Mouse (Mus musculus) G1E (cell line): ENCODE data around the gene Bik. TPM values are rescaled to one million over a fixed set of nuclear protein-coding genes. Genes with fewer than 3 reads are reported as not detected.

Source experiments
- ATAC-seq: 2 replicates; pipeline ENCODE4 v1.8.0; 2016; ENCODE audit warnings: mild to moderate bottlenecking; ENCODE audit not compliant: insufficient number of reproducible peaks, poor library complexity, low FRiP score, severe bottlenecking; ENCODE audit errors: extremely low read depth
- DNase-seq: peaks from one replicate; pipeline ENCODE4 v3.0.0; 2012; ENCODE audit warnings: low spot score
- H3K27me3 ChIP-seq: 2 replicates; pipeline ENCODE4 v1.6.1; 2012; ENCODE audit warnings: mild to moderate bottlenecking, low read length, inconsistent platforms; ENCODE audit not compliant: insufficient read depth
- H3K36me3 ChIP-seq: replicated peaks from 2 replicates; pipeline ENCODE3; 2012; ENCODE audit warnings: mild to moderate bottlenecking, inconsistent platforms
- H3K4me1 ChIP-seq: 2 replicates; pipeline ENCODE4 v1.6.1; 2012; ENCODE audit warnings: low read depth, low read length, inconsistent platforms, mixed read lengths; ENCODE audit not compliant: insufficient read depth
- H3K4me3 ChIP-seq: 2 replicates; pipeline ENCODE4 v1.5.1; 2012; ENCODE audit warnings: low read depth, mild to moderate bottlenecking, inconsistent platforms, low read length, moderate library complexity, mixed read lengths
- H3K9me3 ChIP-seq: replicated peaks from 2 replicates; pipeline ENCODE4 v1.6.1; 2012; ENCODE audit warnings: inconsistent platforms
- CTCF ChIP-seq: IDR thresholded peaks from 2 replicates; pipeline ENCODE4 v1.5.1; 2012; ENCODE audit warnings: low read depth, low read length, inconsistent platforms, mixed read lengths
- GATA1 ChIP-seq: IDR thresholded peaks from 2 replicates; pipeline ENCODE4 v1.6.1; 2012; ENCODE audit warnings: borderline replicate concordance, low read length, inconsistent platforms, mixed read lengths
- GATA2 ChIP-seq: IDR thresholded peaks from 2 replicates; pipeline ENCODE4 v1.6.1; 2012; ENCODE audit warnings: low read depth, low read length, inconsistent platforms, borderline replicate concordance
- POLR2AphosphoS5 ChIP-seq: IDR thresholded peaks from 2 replicates; pipeline ENCODE4 v1.6.1; 2012; ENCODE audit warnings: low read depth, low read length, inconsistent platforms; ENCODE audit not compliant: insufficient replicate concordance
- TAL1 ChIP-seq: conservative IDR thresholded peaks from 2 replicates; pipeline ENCODE4 v1.6.1; 2012; ENCODE audit warnings: low read depth, low read length, inconsistent platforms, mixed read lengths
- polyA plus RNA-seq: library from polyadenylated mRNA; stranded (reverse); fragments of >175 nt; gene quantifications from 2 replicates; pipeline ENCODE4 v1.2.3, GENCODE M21; 2012
- total RNA-seq, 2 experiments: library from RNA; stranded (forward) in 1 of 2; stranded (reverse) in 1 of 2; fragments of 200-1000 nt in 1 of 2; fragments of >200 nt in 1 of 2; fragmentation: Nextera tagmentation in 1 of 2; gene quantifications; 2 replicates each; pipeline ENCODE4 v1.2.3; 2014 to 2017

Gene Bik
- total and polyA plus RNA-seq, 3 experiments: not detected

DNA sequence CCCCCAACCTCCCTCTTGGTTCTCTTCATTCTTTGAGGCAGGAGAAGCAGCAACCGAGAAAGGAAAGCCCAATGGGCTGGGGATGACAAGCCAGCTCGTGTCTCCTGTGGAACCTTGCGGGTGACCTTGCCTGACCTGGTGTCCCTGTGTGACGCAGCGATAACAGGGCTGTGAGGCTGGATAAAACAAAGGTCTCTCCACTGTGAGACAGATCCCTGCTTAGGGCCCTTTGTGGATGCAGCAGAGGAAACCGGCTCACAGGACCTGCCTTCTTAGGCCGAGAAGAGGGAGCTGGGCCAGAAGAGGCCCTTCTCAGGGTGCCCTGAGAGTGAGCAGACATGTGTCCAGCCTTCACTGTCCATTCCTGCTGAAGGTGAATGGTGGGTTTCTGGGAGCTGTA lies 3.5 kb upstream of the Bik start:
- no peak for DNase-seq
- TF ChIP-seq CTCF (no peak), TAL1 (no peak), GATA2 (no peak), GATA1 (no peak), POLR2AphosphoS5 (no peak)
- Histone ChIP-seq H3K9me3 (0 out of 2 replicates have a peak, but pooled peaks cover 3% of the 10 kb centered on the region), H3K4me1 (peaks cover 15% of the 10 kb centered on the region), H3K4me3 (no peak overlapping the region), H3K27me3 (peaks cover 89% of the 10 kb centered on the region), H3K36me3 (no peaks in the 10 kb centered on the region)
- peak; percentile 54; the same call in 1 of the 2 replicates for ATAC-seq

DNA sequence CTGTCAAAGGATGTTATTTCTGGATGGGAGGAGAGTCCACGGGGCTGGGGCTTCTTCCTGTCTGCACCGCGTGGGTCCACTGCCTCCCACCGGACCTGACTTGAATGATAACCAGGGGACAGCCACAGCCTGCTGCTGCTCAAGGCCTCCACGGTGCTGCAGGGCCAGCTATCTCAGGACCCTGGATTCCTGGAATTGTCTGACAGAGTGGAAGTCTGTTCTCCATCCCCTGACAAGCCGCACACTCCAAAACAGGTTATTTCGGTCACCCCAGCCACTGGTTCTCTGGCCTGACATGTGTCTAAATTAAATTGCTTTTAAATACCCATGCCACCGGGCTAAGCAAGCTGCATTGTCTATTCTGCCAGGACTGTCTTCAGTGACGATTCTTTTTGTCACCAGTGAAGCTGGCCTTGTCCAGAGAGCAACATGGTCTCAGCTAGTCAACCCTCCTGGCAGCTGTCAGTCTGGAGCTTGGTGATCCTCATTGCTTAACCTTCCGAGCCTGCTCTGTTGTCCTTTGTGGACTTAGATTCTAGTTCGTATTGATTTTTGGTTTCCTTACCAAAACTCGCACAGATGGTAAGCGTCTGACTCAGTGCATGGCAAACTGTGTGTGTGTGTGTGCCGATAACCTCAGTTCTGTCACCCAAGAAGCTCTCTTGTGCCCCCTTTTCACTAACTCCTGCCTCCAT lies 2.9 kb upstream of the Bik start:
- H3K27me3 ChIP-seq: peaks cover 84% of the 10 kb centered on the region
- peaks cover 10% of the 10 kb centered on the region for H3K4me1 ChIP-seq
- no peak for ATAC-seq
- H3K36me3 ChIP-seq: no peaks in the 10 kb centered on the region
- no peak for DNase-seq
- H3K9me3 ChIP-seq: 0 out of 2 replicates have a peak, but pooled peaks cover 3% of the 10 kb centered on the region
- H3K4me3 ChIP-seq: no peak overlapping the region
- TF ChIP-seq TAL1 (no peak), CTCF (no peak), POLR2AphosphoS5 (no peak), GATA1 (no peak), GATA2 (no peak)

DNA sequence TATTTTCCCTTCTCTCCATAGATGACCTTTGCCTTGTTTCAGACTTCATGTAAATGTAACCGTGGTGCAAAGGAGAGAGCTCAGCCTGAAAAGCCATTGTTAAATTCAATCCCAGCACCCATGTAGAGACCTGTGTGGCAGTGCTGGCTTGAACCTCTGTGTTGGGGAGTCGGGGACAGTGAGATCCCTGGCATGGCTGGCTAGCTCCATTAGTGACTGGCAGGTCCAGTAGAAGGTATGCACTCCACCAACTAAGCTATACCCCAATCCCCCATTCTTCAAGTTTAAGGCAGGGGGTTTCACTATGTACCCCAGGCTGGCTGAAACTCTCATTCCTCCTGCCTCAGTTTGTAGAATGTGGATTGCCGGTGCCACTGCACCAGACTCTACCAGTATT lies 2.3 kb upstream of the Bik start:
- ATAC-seq (no peak), DNase-seq (no peak)
- H3K4me3 ChIP-seq: no peak overlapping the region
- H3K27me3 ChIP-seq: peaks cover 81% of the 10 kb centered on the region
- peaks cover 10% of the 10 kb centered on the region for H3K4me1 ChIP-seq
- TF ChIP-seq GATA2 (no peak), POLR2AphosphoS5 (no peak), CTCF (no peak), GATA1 (no peak), TAL1 (no peak)
- no peaks in the 10 kb centered on the region for H3K36me3 ChIP-seq
- 0 out of 2 replicates have a peak, but pooled peaks cover 3% of the 10 kb centered on the region for H3K9me3 ChIP-seq

DNA sequence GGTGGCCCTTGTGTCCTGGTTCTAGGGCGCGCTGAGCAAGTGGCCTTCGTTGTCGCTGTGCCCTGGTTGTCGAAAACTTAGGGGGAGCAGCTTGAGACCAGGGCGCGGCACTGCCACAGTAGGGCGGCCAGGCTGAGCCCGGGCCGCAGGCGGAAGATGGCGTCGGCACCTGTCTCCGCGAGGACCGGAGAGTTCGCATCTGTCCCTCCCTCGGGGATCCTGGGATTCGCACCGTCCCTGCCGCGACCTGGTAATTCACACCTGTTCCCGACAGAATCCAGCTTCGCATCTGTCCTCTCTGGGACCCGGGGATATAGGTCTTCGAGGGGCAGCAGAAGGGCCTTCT lies 403 bp downstream of the Bik start:
- H3K27me3 ChIP-seq: peaks cover 76% of the 10 kb centered on the region
- peak overlapping the region; percentile 45; the same call in 1 of the 2 replicates for H3K4me3 ChIP-seq
- ATAC-seq (no peak), DNase-seq (no peak)
- H3K4me1 ChIP-seq: peaks cover 10% of the 10 kb centered on the region
- H3K36me3 ChIP-seq: no peaks in the 10 kb centered on the region
- 0 out of 2 replicates have a peak, but pooled peaks cover 4% of the 10 kb centered on the region for H3K9me3 ChIP-seq
- no peak for TF ChIP-seq GATA2
- no peak for TF ChIP-seq TAL1
- TF ChIP-seq POLR2AphosphoS5: no peak

DNA sequence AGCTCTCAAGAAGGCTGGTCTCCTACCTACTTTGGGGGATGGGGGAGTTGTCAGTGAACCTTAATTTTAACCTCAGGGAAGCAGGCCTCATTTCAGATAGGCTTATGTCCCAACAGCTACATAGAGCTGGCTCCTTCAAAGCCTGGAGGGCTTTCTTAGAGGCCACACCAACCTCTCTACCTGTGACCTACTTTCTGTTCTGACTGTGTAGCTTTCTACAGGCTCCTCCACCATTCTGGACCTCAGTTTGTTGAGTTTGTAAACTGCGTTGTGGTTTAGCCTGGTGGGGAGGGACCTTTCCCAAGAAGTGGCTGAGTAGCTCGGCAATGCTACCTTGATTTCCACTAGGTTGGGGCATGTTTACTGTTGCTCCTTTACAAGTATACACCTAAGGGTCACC lies 1.1 kb downstream of the Bik start:
- Histone ChIP-seq H3K27me3 (peaks cover 72% of the 10 kb centered on the region), H3K4me1 (peaks cover 10% of the 10 kb centered on the region), H3K4me3 (no peak overlapping the region), H3K36me3 (no peaks in the 10 kb centered on the region), H3K9me3 (0 out of 2 replicates have a peak, but pooled peaks cover 6% of the 10 kb centered on the region)
- no peak for ATAC-seq
- TF ChIP-seq POLR2AphosphoS5 (no peak), GATA2 (no peak), TAL1 (no peak), GATA1 (no peak), CTCF (no peak)
- no peak for DNase-seq

DNA sequence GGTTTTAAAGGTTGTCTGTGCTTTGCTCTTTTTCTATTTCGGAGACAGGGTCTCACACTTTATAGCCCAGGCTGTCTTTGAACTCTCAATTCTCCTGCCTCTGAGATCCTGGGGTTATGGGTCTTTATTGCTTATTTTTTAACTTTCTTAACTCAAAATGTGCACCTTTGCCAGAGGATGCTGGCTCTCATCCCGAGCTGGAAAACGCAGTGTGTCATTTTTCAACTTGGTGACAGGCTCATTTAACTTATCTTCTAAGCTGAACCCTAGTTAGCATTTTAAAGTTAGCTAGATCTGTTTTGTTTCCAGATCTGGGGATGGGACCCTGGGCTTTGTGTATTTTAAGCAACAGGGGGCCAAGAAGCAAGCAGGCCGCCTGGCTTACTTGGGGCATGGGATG lies 2.2 kb downstream of the Bik start:
- H3K9me3 ChIP-seq: 0 out of 2 replicates have a peak, but pooled peaks cover 6% of the 10 kb centered on the region
- TF ChIP-seq GATA2 (no peak), TAL1 (no peak), POLR2AphosphoS5 (no peak), GATA1 (no peak), CTCF (no peak)
- H3K4me3 ChIP-seq: no peak overlapping the region
- DNase-seq: no peak
- peaks cover 5% of the 10 kb centered on the region; the same call in 1 of the 2 replicates for H3K4me1 ChIP-seq
- H3K27me3 ChIP-seq: peaks cover 68% of the 10 kb centered on the region
- no peaks in the 10 kb centered on the region for H3K36me3 ChIP-seq
- ATAC-seq: no peak
